Mouse (Mus musculus) heart, embryonic 15.5 days (tissue): Measurements from ENCODE around the gene Rasd1. TPM values are rescaled to one million over a fixed set of nuclear protein-coding genes. Genes with fewer than 3 reads are reported as not detected.
A peak's percentile ranks its signal among the peaks of the same experiment; 100 is the strongest.

Experiments
- ATAC-seq: fragments of 200-750 bp; cut with Nextera tagmentation; replicated peaks from 2 replicates; pipeline ENCODE4 v1.8.0; 2017; ENCODE audit warnings: low read depth, moderate TSS enrichment; ENCODE audit not compliant: insufficient number of reproducible peaks, insufficient read depth, low FRiP score
- H3K27ac ChIP-seq: fragments of 300-500 bp; sonication (generic); 2 replicates; pipeline ENCODE4 v1.5.1; 2015; ENCODE audit warnings: mild to moderate bottlenecking, inconsistent platforms
- H3K27me3 ChIP-seq: fragments of 300-500 bp; sonication (generic); 2 replicates; pipeline ENCODE4 v1.6.1; 2015; ENCODE audit warnings: inconsistent platforms
- H3K36me3 ChIP-seq: fragments of 300-500 bp; sonication (generic); 2 replicates; pipeline ENCODE4 v1.6.1; 2015; ENCODE audit warnings: mild to moderate bottlenecking, inconsistent platforms
- H3K4me1 ChIP-seq: fragments of 300-500 bp; sonication (generic); replicated peaks from 2 replicates; pipeline ENCODE4 v1.6.1; 2015; ENCODE audit warnings: inconsistent platforms
- H3K4me2 ChIP-seq: fragments of 300-500 bp; sonication (generic); 2 replicates; pipeline ENCODE4 v1.6.1; 2015; ENCODE audit warnings: inconsistent platforms, mild to moderate bottlenecking, moderate library complexity
- H3K4me3 ChIP-seq: fragments of 300-500 bp; sonication (generic); 2 replicates; pipeline ENCODE4 v1.5.1; 2015; ENCODE audit warnings: mild to moderate bottlenecking, inconsistent platforms
- H3K9ac ChIP-seq: fragments of 300-500 bp; sonication (generic); 2 replicates; pipeline ENCODE4 v1.6.1; 2015; ENCODE audit warnings: mild to moderate bottlenecking, inconsistent platforms
- H3K9me3 ChIP-seq: fragments of 300-500 bp; sonication (generic); replicated peaks from 2 replicates; pipeline ENCODE4 v1.6.1; 2016; ENCODE audit warnings: inconsistent platforms
- WGBS: fragments of 180-500 bp; shearing (Covaris S2); methylation state at CpG from one replicate; pipeline ENCODE4 v1.1.7; 2015; ENCODE audit warnings: mixed read lengths; 5-methylcytosine and 5-hydroxymethylcytosine counted together
- polyA plus RNA-seq: library from polyadenylated mRNA; unstranded; fragments of >200 nt; fragmentation: Nextera tagmentation; extraction: Ambion mirVana; gene quantifications from 2 replicates; pipeline ENCODE4 v1.2.1, GENCODE M21; 2015

The Rasd1 gene
- polyA plus RNA-seq, result 7.2 and 7.7 TPM in 2 replicates

DNA sequence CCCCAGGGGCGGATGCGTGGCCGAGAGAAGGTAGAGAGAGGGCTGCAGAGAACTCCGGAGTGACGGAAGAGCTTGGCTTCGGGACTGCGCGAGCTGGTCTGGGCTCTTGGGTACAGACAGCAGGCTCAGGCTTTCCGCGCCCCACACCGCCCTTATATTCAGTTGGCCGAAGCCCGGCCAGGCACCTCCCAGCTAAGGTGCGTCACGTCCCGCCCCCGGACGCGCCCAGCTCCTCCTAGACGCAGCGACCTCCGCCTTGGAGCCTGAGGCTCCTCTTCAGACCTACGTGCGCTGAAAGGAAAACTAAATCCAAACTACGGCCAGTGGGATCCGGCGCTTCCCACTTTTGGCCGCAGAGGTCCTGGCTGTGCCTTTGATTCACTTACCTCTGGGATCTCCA, at the start of gene Rasd1:
Rasd1 (minus strand) TSS at position 127 of the 400 bp plus-strand sequence.
- Histone ChIP-seq H3K4me1 (peaks cover 60% of the 10 kb centered on the region), H3K9ac (peak within 1 kb of the TSS; percentile 67)
- 0% methylated on average over 28 of the region's 28 CpGs for WGBS

DNA sequence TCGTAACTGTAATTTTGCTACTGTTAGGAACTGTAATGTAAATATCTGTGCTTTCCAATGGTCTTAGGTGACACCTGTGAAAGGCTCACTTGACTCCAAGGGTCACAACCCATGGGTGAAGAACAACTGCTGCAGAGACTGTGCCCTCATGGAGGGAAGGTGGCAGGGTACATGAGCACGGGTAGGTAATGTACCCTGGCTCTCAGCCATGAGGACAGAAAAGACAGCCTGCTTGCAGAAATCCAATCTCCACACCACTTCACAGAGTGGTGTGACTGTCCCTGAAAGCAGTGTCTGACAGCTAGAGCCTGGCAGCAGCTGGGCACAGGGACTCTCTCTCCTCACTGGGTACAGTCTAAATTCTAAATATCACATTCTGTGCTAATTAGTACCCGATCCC, 46.8 kb upstream of the Rasd1 start:
- no peaks in the 10 kb centered on the region for H3K4me1 ChIP-seq
- H3K4me3 ChIP-seq, result no peak overlapping the region
- no peaks in the 10 kb centered on the region for H3K9me3 ChIP-seq
- no peak overlapping the region for H3K27ac ChIP-seq
- H3K4me2 ChIP-seq, result no peak overlapping the region
- no peak overlapping the region for H3K9ac ChIP-seq
- H3K36me3 ChIP-seq, result no peaks in the 10 kb centered on the region
- no peak; the same call in 1 of the 2 replicates for ATAC-seq
- WGBS, result 75% methylated on average over 3 of the region's 3 CpGs
- H3K27me3 ChIP-seq, result no peaks in the 10 kb centered on the region

More for the DNA sequence above, at the start of gene Rasd1:
- Histone ChIP-seq H3K4me2 (peak within 1 kb of the TSS; percentile 96), H3K36me3 (peaks cover 4% of the 10 kb centered on the region; the same call in 1 of the 2 replicates), H3K9me3 (no peaks in the 10 kb centered on the region), H3K27ac (peak within 1 kb of the TSS; percentile 81), H3K4me3 (peak within 1 kb of the TSS; percentile 55), H3K27me3 (no peaks in the 10 kb centered on the region)
- ATAC-seq, result peak; percentile 86

DNA sequence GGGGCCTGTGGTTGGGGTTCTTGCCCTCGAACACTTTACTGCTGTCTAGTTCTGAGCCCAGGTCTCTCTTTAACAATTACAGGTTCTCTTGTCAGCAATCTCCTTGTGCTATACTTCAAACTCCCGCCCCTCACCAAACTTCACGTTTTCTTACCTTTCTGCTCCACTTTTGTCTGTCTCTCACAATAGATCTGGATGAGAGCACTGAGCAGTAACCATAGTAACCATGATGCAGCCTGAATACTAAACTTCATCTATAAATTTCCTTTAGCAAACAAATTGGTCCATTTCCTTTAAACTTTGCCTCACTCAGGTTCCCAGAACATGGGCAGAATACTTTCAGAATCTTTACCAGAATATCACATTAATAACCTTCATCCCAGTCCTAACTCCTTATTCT, 44.7 kb upstream of the Rasd1 start:
- Histone ChIP-seq H3K36me3 (no peaks in the 10 kb centered on the region), H3K4me3 (no peak overlapping the region), H3K27me3 (no peaks in the 10 kb centered on the region), H3K27ac (no peak overlapping the region), H3K4me1 (no peaks in the 10 kb centered on the region), H3K9me3 (no peaks in the 10 kb centered on the region), H3K4me2 (no peak overlapping the region), H3K9ac (no peak overlapping the region)
- WGBS, result 69% methylated on average over 3 of the region's 3 CpGs
- no peak for ATAC-seq

DNA sequence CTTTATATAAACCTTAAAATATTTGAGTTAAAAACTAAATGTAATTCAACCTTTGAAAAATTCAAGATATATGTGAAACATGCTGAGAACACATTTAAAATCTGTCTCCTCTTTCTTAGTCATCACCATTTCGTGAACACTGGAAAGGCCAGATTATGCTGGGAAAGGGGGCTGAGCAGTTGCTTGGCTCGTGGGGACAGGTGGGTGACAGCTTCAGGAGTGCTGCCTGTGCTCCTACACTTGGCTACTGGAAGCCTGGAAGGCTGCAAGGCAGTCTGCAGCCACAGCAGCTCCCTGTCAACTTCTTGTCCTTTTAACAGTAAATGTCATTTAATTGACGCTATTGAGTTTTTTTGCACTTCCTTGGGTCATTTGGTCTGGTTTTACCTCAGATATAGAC, 41.1 kb upstream of the Rasd1 start:
- no peak overlapping the region for H3K9ac ChIP-seq
- H3K27me3 ChIP-seq, result no peaks in the 10 kb centered on the region
- ATAC-seq, result no peak
- no peaks in the 10 kb centered on the region for H3K9me3 ChIP-seq
- 56% methylated on average over 3 of the region's 3 CpGs for WGBS
- H3K4me2 ChIP-seq, result no peak overlapping the region
- H3K27ac ChIP-seq, result no peak overlapping the region
- H3K4me1 ChIP-seq, result no peaks in the 10 kb centered on the region
- H3K4me3 ChIP-seq, result no peak overlapping the region
- no peaks in the 10 kb centered on the region for H3K36me3 ChIP-seq

DNA sequence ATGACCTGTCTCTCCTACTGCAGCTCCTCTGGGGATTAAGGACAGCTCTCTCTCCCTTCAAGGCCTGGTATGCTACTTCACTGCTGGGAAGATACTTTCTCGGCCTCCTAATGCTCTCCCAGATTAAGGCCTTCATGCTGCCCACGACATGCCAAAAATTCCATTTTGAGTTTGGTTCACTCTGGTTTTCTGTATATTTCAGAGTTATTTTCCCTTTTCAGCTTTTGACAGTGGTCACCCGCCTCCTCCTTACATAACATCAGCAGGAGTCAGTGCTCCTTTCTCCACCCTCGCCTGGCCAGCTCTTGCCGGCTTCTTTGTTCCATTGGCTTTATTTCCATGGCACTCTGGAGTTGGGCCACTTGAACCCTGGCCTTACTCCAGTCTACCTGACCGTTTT, 40.0 kb upstream of the Rasd1 start:
- no peaks in the 10 kb centered on the region for H3K4me1 ChIP-seq
- no peaks in the 10 kb centered on the region for H3K9me3 ChIP-seq
- 66% methylated on average over 6 of the region's 6 CpGs for WGBS
- no peaks in the 10 kb centered on the region for H3K27me3 ChIP-seq
- H3K27ac ChIP-seq, result no peak overlapping the region
- H3K36me3 ChIP-seq, result no peaks in the 10 kb centered on the region
- ATAC-seq, result no peak
- no peak overlapping the region for H3K4me3 ChIP-seq
- no peak overlapping the region for H3K9ac ChIP-seq
- no peak overlapping the region for H3K4me2 ChIP-seq

DNA sequence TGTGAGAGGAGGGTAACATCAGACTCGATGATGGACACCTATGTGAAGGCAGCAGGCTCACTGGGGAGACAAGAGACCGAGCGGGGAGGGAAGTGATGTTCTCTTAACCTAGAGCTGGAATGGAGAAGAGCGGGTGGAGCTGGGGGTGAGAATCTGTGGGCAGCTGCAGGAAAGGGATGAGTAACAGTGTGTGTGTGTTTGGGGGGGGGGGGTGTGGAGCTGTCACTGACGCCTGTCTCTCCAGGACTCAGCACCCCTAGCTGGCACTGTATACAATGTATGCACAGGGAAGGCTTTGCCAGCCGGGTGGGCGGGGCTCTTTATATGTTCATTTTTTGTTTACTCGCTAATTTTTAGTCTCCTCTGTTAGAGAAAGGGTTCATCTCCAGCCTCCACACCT, 39.1 kb upstream of the Rasd1 start:
- WGBS, result 78% methylated on average over 8 of the region's 8 CpGs
- Histone ChIP-seq H3K27ac (no peak overlapping the region), H3K9me3 (no peaks in the 10 kb centered on the region), H3K4me2 (no peak overlapping the region), H3K9ac (no peak overlapping the region), H3K36me3 (no peaks in the 10 kb centered on the region), H3K4me3 (no peak overlapping the region), H3K4me1 (no peaks in the 10 kb centered on the region), H3K27me3 (no peaks in the 10 kb centered on the region)
- no peak for ATAC-seq

DNA sequence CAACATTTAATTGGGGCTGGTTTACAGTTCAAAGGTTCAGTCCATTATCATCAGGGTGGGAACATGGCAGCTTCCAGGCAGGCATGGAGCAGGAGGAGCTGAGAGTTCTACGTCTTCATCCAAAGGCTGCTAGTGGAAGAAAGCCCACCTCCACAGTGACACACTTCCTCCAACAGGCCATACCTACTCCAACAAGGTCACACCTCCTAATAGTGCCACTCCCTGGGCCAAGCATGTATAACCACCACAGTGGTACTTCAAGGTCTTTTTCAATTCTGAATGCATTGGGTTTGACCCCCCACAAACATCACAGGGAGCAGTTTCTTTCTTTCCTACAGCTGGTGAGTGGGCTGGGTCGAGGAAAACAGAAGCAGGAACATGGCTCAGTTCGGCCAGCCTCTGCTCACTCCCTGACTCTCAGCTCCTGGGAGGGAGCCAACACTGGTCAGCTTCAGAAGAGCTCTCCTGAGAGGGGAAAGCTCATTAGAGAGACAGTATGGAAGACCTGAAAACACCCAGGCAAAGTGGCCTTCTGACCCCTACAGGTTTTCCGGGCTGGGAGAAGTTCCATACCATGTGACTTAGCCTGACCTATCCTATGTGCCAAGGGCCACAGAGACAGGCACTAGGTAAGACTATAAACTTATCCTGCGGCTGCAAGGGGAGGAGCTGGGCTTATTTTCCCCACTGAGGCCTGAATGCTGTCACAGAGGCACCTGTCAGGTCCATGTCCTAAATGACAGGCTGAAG, 36.7 kb upstream of the Rasd1 start:
- 72% methylated on average over 5 of the region's 5 CpGs for WGBS

DNA sequence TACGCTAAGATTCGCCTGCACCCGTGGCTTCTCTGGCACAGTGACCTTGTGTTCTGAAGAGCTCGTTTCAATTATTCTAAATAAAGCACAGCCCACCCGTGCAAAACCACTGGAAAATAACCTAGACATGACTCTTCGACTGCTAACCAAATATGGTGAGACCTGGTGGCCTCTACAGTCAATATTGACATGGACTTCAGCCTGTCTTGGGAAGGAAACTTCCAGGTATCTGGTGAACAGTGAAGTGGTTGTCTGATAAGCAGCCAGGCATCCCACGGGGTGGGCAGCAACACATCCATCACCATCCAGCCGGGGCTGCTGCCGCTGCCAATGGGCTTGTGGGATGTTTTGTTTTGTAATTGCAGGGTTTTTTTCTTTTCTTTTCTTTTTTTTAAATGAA, 29.6 kb upstream of the Rasd1 start:
- peaks cover 8% of the 10 kb centered on the region for H3K4me1 ChIP-seq
- no peaks in the 10 kb centered on the region for H3K27me3 ChIP-seq
- H3K36me3 ChIP-seq, result no peaks in the 10 kb centered on the region
- H3K27ac ChIP-seq, result 0 out of 2 replicates have a peak overlapping the region, but pooled peaks have one; percentile 3
- H3K9ac ChIP-seq, result no peak overlapping the region
- 28% methylated on average over 9 of the region's 9 CpGs for WGBS
- H3K4me2 ChIP-seq, result no peak overlapping the region
- H3K4me3 ChIP-seq, result no peak overlapping the region
- no peaks in the 10 kb centered on the region for H3K9me3 ChIP-seq
- ATAC-seq, result no peak

More for the DNA sequence above, 36.7 kb upstream of the Rasd1 start:
- no peaks in the 10 kb centered on the region for H3K4me1 ChIP-seq
- no peaks in the 10 kb centered on the region for H3K36me3 ChIP-seq
- H3K9ac ChIP-seq, result no peak overlapping the region
- no peak overlapping the region for H3K27ac ChIP-seq
- H3K4me2 ChIP-seq, result no peak overlapping the region
- no peak overlapping the region for H3K4me3 ChIP-seq
- no peak for ATAC-seq
- no peaks in the 10 kb centered on the region for H3K9me3 ChIP-seq
- H3K27me3 ChIP-seq, result no peaks in the 10 kb centered on the region

DNA sequence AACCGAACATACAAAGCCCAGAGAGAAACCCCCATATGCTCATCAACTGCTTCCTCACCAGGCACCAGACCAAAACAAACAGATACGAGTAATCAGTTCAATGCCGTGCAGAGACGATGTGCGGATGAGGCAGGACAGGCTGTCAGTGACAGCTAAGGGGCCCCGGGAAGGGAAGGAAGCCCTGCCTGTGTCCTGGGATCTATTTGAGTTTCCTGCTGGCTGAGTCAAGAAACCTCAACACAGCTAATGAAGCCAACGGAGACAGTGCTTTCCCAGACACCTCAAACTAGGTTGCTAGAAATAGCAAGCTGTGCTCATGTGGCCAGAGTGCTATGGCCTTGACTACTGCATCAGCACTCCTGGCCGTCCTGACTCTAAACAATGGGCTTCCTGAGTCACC, 26.6 kb upstream of the Rasd1 start:
- Histone ChIP-seq H3K27me3 (no peaks in the 10 kb centered on the region), H3K4me1 (peaks cover 8% of the 10 kb centered on the region), H3K36me3 (no peaks in the 10 kb centered on the region), H3K27ac (peak overlapping the region; percentile 42; the same call in 1 of the 2 replicates), H3K9ac (no peak overlapping the region), H3K4me2 (no peak overlapping the region), H3K4me3 (no peak overlapping the region), H3K9me3 (no peaks in the 10 kb centered on the region)
- WGBS, result 30% methylated on average over 8 of the region's 8 CpGs
- ATAC-seq, result peak; percentile 60

DNA sequence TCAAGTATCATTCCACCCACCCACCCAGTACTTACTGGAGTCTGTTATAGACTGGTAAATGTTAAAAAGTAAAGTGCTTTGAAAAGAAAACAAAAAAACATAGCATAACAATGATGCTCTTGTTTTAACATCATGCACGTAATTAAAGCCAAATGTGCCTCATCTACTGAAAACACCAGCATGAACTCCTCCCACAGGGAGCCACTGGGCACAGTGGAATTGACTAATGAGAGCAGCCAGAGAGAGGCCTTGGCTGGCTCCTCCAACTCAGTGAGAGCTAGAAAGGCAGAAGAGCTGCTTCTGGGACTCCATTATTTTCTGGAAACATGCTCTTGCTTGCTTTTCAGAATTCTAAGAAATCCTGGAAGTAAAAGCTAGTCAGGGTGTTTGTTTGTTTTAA, 24.7 kb upstream of the Rasd1 start:
- H3K27me3 ChIP-seq, result no peaks in the 10 kb centered on the region
- H3K4me2 ChIP-seq, result no peak overlapping the region
- WGBS, result 85% methylated on average over 1 of the region's 1 CpGs
- H3K9ac ChIP-seq, result no peak overlapping the region
- peaks cover 7% of the 10 kb centered on the region for H3K4me1 ChIP-seq
- no peak for ATAC-seq
- H3K36me3 ChIP-seq, result no peaks in the 10 kb centered on the region
- no peaks in the 10 kb centered on the region for H3K9me3 ChIP-seq
- H3K27ac ChIP-seq, result no peak overlapping the region
- H3K4me3 ChIP-seq, result no peak overlapping the region

DNA sequence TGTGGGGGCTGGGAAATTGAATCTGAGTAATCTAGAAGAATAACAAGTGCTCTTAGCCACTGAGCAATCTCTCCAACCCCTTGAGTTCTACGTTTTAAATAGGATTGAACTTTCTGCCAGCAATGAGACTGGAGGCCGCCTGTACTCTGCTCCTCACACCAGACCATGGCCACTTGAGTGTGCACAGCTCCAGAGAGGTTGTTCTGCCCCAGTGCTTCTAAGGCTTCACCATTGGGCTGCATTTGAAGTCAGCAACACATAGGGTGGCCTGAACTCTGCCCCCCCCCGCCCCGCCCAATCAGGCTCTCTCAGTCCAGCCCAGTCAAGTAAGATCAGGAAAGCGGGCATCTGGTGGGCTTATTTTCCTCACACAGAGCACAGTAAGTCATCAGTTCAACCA, 13.1 kb upstream of the Rasd1 start:
- H3K4me3 ChIP-seq, result no peak overlapping the region
- no peaks in the 10 kb centered on the region for H3K36me3 ChIP-seq
- WGBS, result 69% methylated on average over 5 of the region's 5 CpGs
- H3K27ac ChIP-seq, result no peak overlapping the region
- no peak overlapping the region for H3K9ac ChIP-seq
- no peaks in the 10 kb centered on the region for H3K4me1 ChIP-seq
- no peak overlapping the region for H3K4me2 ChIP-seq
- H3K27me3 ChIP-seq, result no peaks in the 10 kb centered on the region
- H3K9me3 ChIP-seq, result no peaks in the 10 kb centered on the region
- ATAC-seq, result no peak

DNA sequence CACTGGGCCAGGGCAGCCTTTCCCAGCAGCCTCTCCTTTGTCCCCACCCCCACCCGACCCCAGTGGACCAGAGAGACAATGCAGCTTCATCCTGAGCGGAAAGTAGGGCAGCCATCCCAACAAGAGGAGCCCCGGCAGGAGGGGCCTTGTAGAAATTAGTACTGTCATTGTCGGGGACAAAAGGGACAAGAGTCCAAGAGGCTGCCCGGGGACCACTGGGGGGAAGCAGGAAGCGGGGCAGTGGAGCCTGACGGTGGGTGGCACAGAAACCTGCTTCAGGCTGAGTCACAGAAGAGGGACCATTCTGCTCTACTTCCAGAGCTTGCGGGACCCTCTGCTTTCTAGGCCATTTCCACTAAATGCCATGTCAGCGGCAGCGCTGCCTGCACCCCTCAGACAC, 10.5 kb upstream of the Rasd1 start:
- 66% methylated on average over 10 of the region's 10 CpGs for WGBS
- H3K4me3 ChIP-seq, result no peak overlapping the region
- H3K9ac ChIP-seq, result no peak overlapping the region
- no peaks in the 10 kb centered on the region for H3K36me3 ChIP-seq
- no peaks in the 10 kb centered on the region for H3K9me3 ChIP-seq
- H3K27ac ChIP-seq, result no peak overlapping the region
- no peaks in the 10 kb centered on the region for H3K27me3 ChIP-seq
- H3K4me1 ChIP-seq, result peaks cover 13% of the 10 kb centered on the region
- H3K4me2 ChIP-seq, result no peak overlapping the region
- no peak for ATAC-seq
